Mouse (Mus musculus): ENCODE data around the gene Bcas3. TPM values are rescaled to one million over a fixed set of nuclear protein-coding genes. Genes with fewer than 3 reads are reported as not detected.

Gene Bcas3
- polyA plus RNA-seq, 1 experiment from 2014 or later: 28.5 TPM

Small RNA genes lying within 50 kb of the gene (microRNA-seq; reads per million reads assigned to microRNA genes)
- not detected for gene Mir5110

Other genes with a start within 250 kb of the Bcas3 start
- gene Usp32, start 213.0 kb upstream of the Bcas3 start, polyA plus RNA-seq (2015; fragmentation: Nextera tagmentation; extraction: Ambion mirVana): 10.3 and 11.6 TPM in 2 replicates
- gene 1700125H20Rik, start 182.8 kb upstream of the Bcas3 start, polyA plus RNA-seq (2015; fragmentation: Nextera tagmentation; extraction: Ambion mirVana): 0.48 and 0.52 TPM in 2 replicates
- gene Appbp2, start 118.0 kb upstream of the Bcas3 start, polyA plus RNA-seq (2015; fragmentation: Nextera tagmentation; extraction: Ambion mirVana): 45.3 and 46.5 TPM in 2 replicates
- 21.1 and 22.8 TPM in 2 replicates for gene Ppm1d, start 41.9 kb upstream of the Bcas3 start, polyA plus RNA-seq (2015; fragmentation: Nextera tagmentation; extraction: Ambion mirVana)

Data from midbrain, embryonic 13.5 days (tissue).